Mouse (Mus musculus): ENCODE results near the gene Serp1. TPM values are rescaled to one million over a fixed set of nuclear protein-coding genes. Genes with fewer than 3 reads are reported as not detected.

The Serp1 gene
- polyA plus RNA-seq, 1 experiment from 2014 or later, result 149 TPM

DNA sequence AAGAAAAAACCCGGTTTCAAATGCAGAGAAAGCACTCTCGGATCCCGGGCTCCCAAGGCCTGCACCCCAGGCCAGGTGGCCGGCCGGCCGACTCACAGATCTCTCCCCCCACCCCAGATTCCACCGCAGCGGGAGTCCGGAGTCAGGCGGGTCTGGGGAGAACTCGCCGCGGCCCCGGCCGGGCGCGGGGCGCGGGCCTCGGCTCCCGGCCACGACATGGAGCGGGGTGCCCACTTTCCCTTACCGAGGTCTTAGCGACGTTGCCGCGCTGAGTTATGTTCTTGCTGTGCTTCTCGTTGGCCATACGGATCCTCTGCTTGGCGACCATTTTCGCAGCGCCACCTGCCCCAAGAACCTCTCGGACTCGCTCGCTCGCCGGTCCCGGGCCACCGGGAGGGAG lies 526 bp downstream of the Serp1 start:
- ATAC-seq (ENCODE audit: low FRiP score), result peak; percentile 75; the same call in 1 of the 2 replicates
- WGBS, result under 1% methylated on average over 38 of the region's 40 CpGs

DNA sequence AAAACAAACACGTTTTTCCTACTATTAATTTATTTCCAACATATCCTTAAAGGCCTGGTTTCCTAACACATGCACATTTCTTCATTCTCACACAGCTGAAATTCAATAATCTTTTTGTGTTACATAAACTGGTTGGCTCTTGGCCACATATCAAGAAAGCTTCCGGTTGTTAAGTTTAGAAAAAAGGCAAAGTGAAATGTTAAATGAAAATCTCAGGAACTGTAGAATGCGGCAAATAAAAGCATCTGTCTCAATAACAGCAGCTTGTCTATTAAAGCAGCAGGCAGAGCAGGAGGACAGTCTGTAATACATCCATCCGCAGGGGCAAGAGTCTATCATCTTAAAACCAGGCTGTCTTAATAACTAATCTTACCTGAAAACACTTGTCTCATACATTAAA lies 1.4 kb downstream of the Serp1 start:
- 77% methylated on average over 4 of the region's 4 CpGs for WGBS
- Histone ChIP-seq H3K27ac (ENCODE audit: low read depth, low read length) (no peak overlapping the region), H3K4me1 (replicated peaks; ENCODE audit: control insufficient read depth, insufficient read depth, low read length) (no peaks in the 10 kb centered on the region), H3K36me3 (ENCODE audit: control insufficient read depth, insufficient read depth, low read length) (no peaks in the 10 kb centered on the region), H3K27me3 (ENCODE audit: control insufficient read depth, insufficient read depth, low read length) (no peaks in the 10 kb centered on the region), H3K9me3 (ENCODE audit: control insufficient read depth, low read length) (no peaks in the 10 kb centered on the region), H3K4me3 (ENCODE audit: low read depth, low read length) (peak overlapping the region; percentile 93), H3K4me2 (replicated peaks; ENCODE audit: low read depth, low read length) (peak overlapping the region; percentile 65), H3K9ac (ENCODE audit: low read depth, low read length) (peak overlapping the region; percentile 93; the same call in 1 of the 2 replicates)
- DNase-seq (ENCODE audit: low spot score) (no peak), ATAC-seq (ENCODE audit: low FRiP score) (no peak)

More for the DNA sequence above, 526 bp downstream of the Serp1 start:
- Histone ChIP-seq H3K27ac (ENCODE audit: low read depth, low read length) (peak overlapping the region; percentile 86), H3K36me3 (ENCODE audit: control insufficient read depth, insufficient read depth, low read length) (no peaks in the 10 kb centered on the region), H3K9me3 (ENCODE audit: control insufficient read depth, low read length) (no peaks in the 10 kb centered on the region), H3K9ac (ENCODE audit: low read depth, low read length) (peak overlapping the region; percentile 93), H3K4me2 (replicated peaks; ENCODE audit: low read depth, low read length) (peak overlapping the region; percentile 65), H3K27me3 (ENCODE audit: control insufficient read depth, insufficient read depth, low read length) (no peaks in the 10 kb centered on the region), H3K4me1 (replicated peaks; ENCODE audit: control insufficient read depth, insufficient read depth, low read length) (no peaks in the 10 kb centered on the region), H3K4me3 (ENCODE audit: low read depth, low read length) (peak overlapping the region; percentile 93)
- no peak for DNase-seq (ENCODE audit: low spot score)

DNA sequence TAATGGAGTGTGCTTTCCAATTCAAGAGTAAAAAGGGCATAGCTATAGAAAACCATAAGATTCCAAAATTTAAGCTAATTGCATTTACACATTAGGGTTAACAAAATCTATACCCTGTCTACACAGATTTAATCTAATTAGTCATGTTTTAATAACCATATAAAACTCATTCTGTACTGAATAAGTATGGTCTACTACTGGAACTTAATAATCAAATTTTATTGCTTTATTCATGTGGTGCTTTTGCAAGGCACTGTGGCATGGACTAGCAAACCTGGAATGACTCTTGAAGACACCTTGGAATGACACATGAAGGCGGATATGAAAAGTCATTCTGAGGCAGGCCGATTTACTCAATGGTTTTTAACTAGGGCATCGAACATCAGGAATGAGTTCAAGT lies 2.3 kb downstream of the Serp1 start:
- H3K9me3 ChIP-seq (ENCODE audit: control insufficient read depth, low read length), result no peaks in the 10 kb centered on the region
- no peaks in the 10 kb centered on the region for H3K4me1 ChIP-seq (replicated peaks; ENCODE audit: control insufficient read depth, insufficient read depth, low read length)
- no peaks in the 10 kb centered on the region for H3K27me3 ChIP-seq (ENCODE audit: control insufficient read depth, insufficient read depth, low read length)
- ATAC-seq (ENCODE audit: low FRiP score) (no peak), DNase-seq (ENCODE audit: low spot score) (no peak)
- no peak overlapping the region for H3K9ac ChIP-seq (ENCODE audit: low read depth, low read length)
- no peaks in the 10 kb centered on the region for H3K36me3 ChIP-seq (ENCODE audit: control insufficient read depth, insufficient read depth, low read length)
- H3K4me2 ChIP-seq (replicated peaks; ENCODE audit: low read depth, low read length), result no peak overlapping the region
- H3K4me3 ChIP-seq (ENCODE audit: low read depth, low read length), result no peak overlapping the region
- WGBS, result 98% methylated on average over 3 of the region's 3 CpGs
- H3K27ac ChIP-seq (ENCODE audit: low read depth, low read length), result no peak overlapping the region

DNA sequence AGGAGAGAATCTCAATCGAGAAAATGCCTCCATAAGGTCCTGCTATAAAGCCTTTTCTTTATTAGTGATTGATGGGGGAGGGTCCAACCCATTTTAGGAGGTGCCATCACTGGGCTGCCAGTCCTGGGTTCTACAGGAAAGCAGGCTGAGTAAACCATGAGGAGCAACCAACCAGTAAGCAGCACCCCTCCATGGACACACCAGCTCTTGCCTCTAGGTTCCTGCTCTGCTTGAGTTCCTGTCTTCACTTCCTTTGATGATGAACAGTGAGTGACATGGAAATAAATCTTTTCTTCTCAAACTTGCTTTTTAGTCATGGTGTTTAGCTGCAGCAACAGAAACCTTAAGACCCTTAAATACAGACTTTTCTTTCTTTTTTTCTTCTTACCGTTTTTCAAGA lies 4.3 kb downstream of the Serp1 start:
- no peak overlapping the region for H3K4me2 ChIP-seq (replicated peaks; ENCODE audit: low read depth, low read length)
- no peak for ATAC-seq (ENCODE audit: low FRiP score)
- WGBS, result 86% methylated on average over 2 of the region's 2 CpGs

DNA sequence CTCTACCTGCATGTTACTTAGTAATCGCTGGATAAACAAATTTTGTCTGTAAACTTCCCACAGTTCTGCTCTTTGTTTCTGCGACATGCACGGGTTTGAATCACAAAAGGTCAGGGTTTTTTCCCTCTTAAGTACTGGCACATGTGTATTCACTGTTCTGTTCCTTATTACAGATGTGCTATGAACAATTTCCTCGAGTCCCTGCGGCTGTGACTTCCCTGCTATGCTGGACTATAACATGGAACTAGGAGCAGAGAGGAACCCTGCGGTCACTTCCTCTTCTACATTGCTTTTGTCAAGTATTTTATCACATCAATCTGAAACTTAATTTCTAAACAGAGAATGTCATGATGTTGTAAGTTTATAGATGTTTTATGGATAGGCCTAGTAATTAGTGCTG lies 5.4 kb downstream of the Serp1 start:
- 92% methylated on average over 6 of the region's 6 CpGs for WGBS
- no peaks in the 10 kb centered on the region for H3K9me3 ChIP-seq (ENCODE audit: control insufficient read depth, low read length)
- H3K27me3 ChIP-seq (ENCODE audit: control insufficient read depth, insufficient read depth, low read length), result no peaks in the 10 kb centered on the region
- DNase-seq (ENCODE audit: low spot score), result no peak
- H3K4me2 ChIP-seq (replicated peaks; ENCODE audit: low read depth, low read length), result no peak overlapping the region
- no peak overlapping the region for H3K27ac ChIP-seq (ENCODE audit: low read depth, low read length)
- H3K4me3 ChIP-seq (ENCODE audit: low read depth, low read length), result no peak overlapping the region
- H3K36me3 ChIP-seq (ENCODE audit: control insufficient read depth, insufficient read depth, low read length), result no peaks in the 10 kb centered on the region
- no peak overlapping the region for H3K9ac ChIP-seq (ENCODE audit: low read depth, low read length)
- no peak for ATAC-seq (ENCODE audit: low FRiP score)
- no peaks in the 10 kb centered on the region for H3K4me1 ChIP-seq (replicated peaks; ENCODE audit: control insufficient read depth, insufficient read depth, low read length)

More for the DNA sequence above, 4.3 kb downstream of the Serp1 start:
- Histone ChIP-seq H3K4me1 (replicated peaks; ENCODE audit: control insufficient read depth, insufficient read depth, low read length) (no peaks in the 10 kb centered on the region), H3K27me3 (ENCODE audit: control insufficient read depth, insufficient read depth, low read length) (no peaks in the 10 kb centered on the region), H3K27ac (ENCODE audit: low read depth, low read length) (no peak overlapping the region), H3K9ac (ENCODE audit: low read depth, low read length) (no peak overlapping the region), H3K4me3 (ENCODE audit: low read depth, low read length) (no peak overlapping the region), H3K9me3 (ENCODE audit: control insufficient read depth, low read length) (no peaks in the 10 kb centered on the region), H3K36me3 (ENCODE audit: control insufficient read depth, insufficient read depth, low read length) (no peaks in the 10 kb centered on the region)
- DNase-seq (ENCODE audit: low spot score), result no peak

DNA sequence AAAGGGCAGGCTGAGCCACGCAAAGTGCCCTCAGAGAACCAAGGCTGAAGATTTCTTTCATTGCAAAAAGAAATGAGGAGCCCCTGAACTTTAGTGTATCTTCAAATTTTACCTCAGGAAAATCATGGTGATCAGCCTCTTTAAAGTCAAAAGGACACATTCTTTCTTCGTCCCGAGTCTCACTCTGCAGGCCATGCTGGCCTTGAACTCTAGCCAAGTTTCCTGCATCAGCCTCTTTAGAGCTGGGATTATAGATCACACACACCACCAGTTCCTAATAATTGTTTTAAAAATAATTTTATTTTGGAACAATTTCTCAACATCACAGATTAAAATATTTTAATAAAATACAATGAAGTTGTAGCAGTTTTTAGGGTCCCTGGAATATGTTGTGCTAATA lies 6.2 kb downstream of the Serp1 start:
- 85% methylated on average over 3 of the region's 3 CpGs for WGBS
- Histone ChIP-seq H3K4me3 (ENCODE audit: low read depth, low read length) (no peak overlapping the region), H3K27ac (ENCODE audit: low read depth, low read length) (no peak overlapping the region), H3K9ac (ENCODE audit: low read depth, low read length) (no peak overlapping the region), H3K36me3 (ENCODE audit: control insufficient read depth, insufficient read depth, low read length) (no peaks in the 10 kb centered on the region), H3K27me3 (ENCODE audit: control insufficient read depth, insufficient read depth, low read length) (no peaks in the 10 kb centered on the region), H3K9me3 (ENCODE audit: control insufficient read depth, low read length) (no peaks in the 10 kb centered on the region), H3K4me1 (replicated peaks; ENCODE audit: control insufficient read depth, insufficient read depth, low read length) (no peaks in the 10 kb centered on the region), H3K4me2 (replicated peaks; ENCODE audit: low read depth, low read length) (no peak overlapping the region)
- no peak for ATAC-seq (ENCODE audit: low FRiP score)
- DNase-seq (ENCODE audit: low spot score), result no peak

DNA sequence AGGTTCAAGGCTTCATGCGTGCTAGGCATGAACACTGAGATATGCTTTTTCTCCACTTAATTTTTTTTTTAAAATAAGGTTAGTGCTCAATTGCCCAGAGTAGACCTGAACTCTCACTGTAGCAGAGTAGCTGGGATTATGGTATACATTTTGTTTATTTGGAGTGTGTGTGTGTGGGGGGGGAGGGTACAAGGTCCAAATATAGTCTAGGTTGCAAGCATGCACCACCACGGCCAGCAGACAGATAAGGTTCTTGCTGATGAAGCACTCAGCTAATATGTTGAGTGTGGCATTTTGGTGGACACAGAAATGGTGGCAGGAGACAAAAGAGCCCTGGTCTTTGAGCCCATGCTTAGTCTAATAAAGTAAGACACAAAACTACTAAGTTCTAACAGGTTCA lies 6.7 kb downstream of the Serp1 start:
- Histone ChIP-seq H3K36me3 (ENCODE audit: control insufficient read depth, insufficient read depth, low read length) (no peaks in the 10 kb centered on the region), H3K9me3 (ENCODE audit: control insufficient read depth, low read length) (no peaks in the 10 kb centered on the region), H3K4me3 (ENCODE audit: low read depth, low read length) (no peak overlapping the region), H3K4me1 (replicated peaks; ENCODE audit: control insufficient read depth, insufficient read depth, low read length) (no peaks in the 10 kb centered on the region), H3K27ac (ENCODE audit: low read depth, low read length) (no peak overlapping the region), H3K9ac (ENCODE audit: low read depth, low read length) (no peak overlapping the region), H3K4me2 (replicated peaks; ENCODE audit: low read depth, low read length) (no peak overlapping the region), H3K27me3 (ENCODE audit: control insufficient read depth, insufficient read depth, low read length) (no peaks in the 10 kb centered on the region)
- DNase-seq (ENCODE audit: low spot score) (no peak), ATAC-seq (ENCODE audit: low FRiP score) (no peak)
- WGBS, result 96% methylated on average over 2 of the region's 2 CpGs

DNA sequence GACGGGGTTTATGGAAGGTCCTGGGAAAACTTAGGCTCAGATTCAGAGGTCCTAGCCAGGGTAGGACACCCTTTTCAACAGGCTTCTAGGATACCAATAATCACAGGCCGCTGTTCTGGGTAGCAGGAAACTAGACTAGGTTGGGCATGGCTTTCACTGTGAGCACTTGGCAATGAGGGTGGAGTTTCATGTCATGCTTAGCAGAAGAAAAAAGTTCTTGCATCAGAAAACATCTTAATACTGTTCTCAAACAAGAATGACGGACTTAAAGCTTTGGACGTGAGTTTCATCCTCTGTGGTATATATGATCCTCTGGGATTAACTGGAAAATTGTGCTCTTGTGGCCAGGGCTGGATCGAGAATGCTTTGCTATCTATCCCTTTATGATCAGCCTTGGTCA lies 7.9 kb downstream of the Serp1 start:
- H3K27ac ChIP-seq (ENCODE audit: low read depth, low read length), result no peak overlapping the region
- no peak for ATAC-seq (ENCODE audit: low FRiP score)
- H3K4me1 ChIP-seq (replicated peaks; ENCODE audit: control insufficient read depth, insufficient read depth, low read length), result no peaks in the 10 kb centered on the region
- H3K9me3 ChIP-seq (ENCODE audit: control insufficient read depth, low read length), result no peaks in the 10 kb centered on the region
- no peak for DNase-seq (ENCODE audit: low spot score)
- H3K4me2 ChIP-seq (replicated peaks; ENCODE audit: low read depth, low read length), result no peak overlapping the region
- no peaks in the 10 kb centered on the region for H3K27me3 ChIP-seq (ENCODE audit: control insufficient read depth, insufficient read depth, low read length)
- no peak overlapping the region for H3K4me3 ChIP-seq (ENCODE audit: low read depth, low read length)
- no peaks in the 10 kb centered on the region for H3K36me3 ChIP-seq (ENCODE audit: control insufficient read depth, insufficient read depth, low read length)
- H3K9ac ChIP-seq (ENCODE audit: low read depth, low read length), result no peak overlapping the region
- WGBS, result 85% methylated on average over 5 of the region's 5 CpGs

DNA sequence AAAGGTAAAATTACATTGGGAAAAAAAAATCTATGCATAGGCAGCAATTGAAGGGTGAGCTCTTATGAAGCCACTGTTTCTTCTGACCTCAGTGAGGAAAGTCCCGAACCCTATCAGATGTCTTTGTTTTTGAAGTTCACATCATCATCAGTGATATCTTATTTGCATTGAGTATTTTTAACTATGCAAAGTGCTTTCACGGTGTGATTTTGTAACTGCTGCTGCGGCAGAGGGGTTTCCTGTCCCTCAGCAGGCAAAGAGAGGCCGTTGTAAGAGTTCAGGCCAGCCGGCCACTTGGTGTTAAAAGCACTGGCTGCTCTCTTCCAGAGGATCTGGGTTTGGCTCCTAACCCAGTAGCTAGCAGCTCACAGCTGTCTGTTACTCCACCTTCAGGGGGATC lies 8.4 kb downstream of the Serp1 start:
- Histone ChIP-seq H3K27ac (ENCODE audit: low read depth, low read length) (no peak overlapping the region), H3K4me3 (ENCODE audit: low read depth, low read length) (no peak overlapping the region), H3K27me3 (ENCODE audit: control insufficient read depth, insufficient read depth, low read length) (no peaks in the 10 kb centered on the region), H3K9me3 (ENCODE audit: control insufficient read depth, low read length) (no peaks in the 10 kb centered on the region), H3K9ac (ENCODE audit: low read depth, low read length) (no peak overlapping the region), H3K36me3 (ENCODE audit: control insufficient read depth, insufficient read depth, low read length) (no peaks in the 10 kb centered on the region), H3K4me1 (replicated peaks; ENCODE audit: control insufficient read depth, insufficient read depth, low read length) (no peaks in the 10 kb centered on the region), H3K4me2 (replicated peaks; ENCODE audit: low read depth, low read length) (no peak overlapping the region)
- 72% methylated on average over 5 of the region's 5 CpGs for WGBS
- no peak for ATAC-seq (ENCODE audit: low FRiP score)
- no peak for DNase-seq (ENCODE audit: low spot score)

Data from hindbrain, embryonic 11.5 days (tissue).